Mouse (Mus musculus): ENCODE results near the gene Nedd9.

DNA sequence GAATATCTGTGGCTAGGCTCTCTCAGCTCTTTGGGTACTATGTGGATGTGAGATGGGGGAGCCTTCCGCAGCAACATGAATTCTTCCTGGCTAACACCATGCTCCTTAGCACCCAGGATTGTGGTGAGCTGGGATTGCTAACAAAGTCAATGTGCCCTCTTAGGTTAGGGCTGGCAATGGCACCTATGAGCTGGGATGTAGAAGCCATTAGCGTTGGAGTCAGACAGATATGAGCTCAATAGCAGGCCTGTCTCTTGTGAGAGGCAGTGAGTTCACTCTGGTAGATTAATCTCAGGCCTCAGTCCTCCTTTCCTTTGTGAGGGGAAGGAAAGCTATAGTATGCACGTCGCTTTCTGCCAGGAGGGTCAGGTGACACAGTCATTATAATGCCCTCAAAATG lies 157.1 kb downstream of the Nedd9 start:
- TF ChIP-seq CTCF (IDR thresholded peaks at IDR 0.05; ENCODE audit: insufficient read depth, low read length) (no peak), POLR2A (IDR thresholded peaks at IDR 0.05; ENCODE audit: borderline replicate concordance, extremely low read depth, low read depth, low read length) (no peak)

Measured in lung, adult 2 months (tissue).